Mouse (Mus musculus): ENCODE data around the gene Mdga2. TPM values are rescaled to one million over a fixed set of nuclear protein-coding genes. Genes with fewer than 3 reads are reported as not detected.

Mdga2 gene
- polyA plus RNA-seq, 1 experiment from 2014 or later: 0.60 TPM

- Histone ChIP-seq H3K4me3 (ENCODE audit: low read length) (no peak overlapping the region), H3K27ac (ENCODE audit: low read length) (no peak overlapping the region), H3K4me2 (ENCODE audit: low read depth, low read length) (no peak overlapping the region), H3K27me3 (ENCODE audit: control insufficient read depth, insufficient read depth, low read length) (no peaks in the 10 kb centered on the region), H3K9me3 (replicated peaks; ENCODE audit: control insufficient read depth, low read length) (no peaks in the 10 kb centered on the region), H3K9ac (ENCODE audit: low read length) (no peak overlapping the region), H3K4me1 (ENCODE audit: control insufficient read depth, insufficient read depth, low read length) (no peaks in the 10 kb centered on the region), H3K36me3 (ENCODE audit: control insufficient read depth, insufficient read depth) (no peaks in the 10 kb centered on the region)
- ATAC-seq (replicated peaks; ENCODE audit: extremely low read depth, insufficient read depth, low FRiP score): no peak
Observed at GRCm38 (mm10) chr12:67094414-67094813, 127.9 kb downstream of the Mdga2 start.

GRCm38 (mm10) chr12:67090420-67090965 lies 131.9 kb downstream of the Mdga2 start:
- Histone ChIP-seq H3K9ac (ENCODE audit: low read length) (no peak overlapping the region), H3K4me2 (ENCODE audit: low read depth, low read length) (no peak overlapping the region), H3K4me3 (ENCODE audit: low read length) (no peak overlapping the region), H3K9me3 (replicated peaks; ENCODE audit: control insufficient read depth, low read length) (no peaks in the 10 kb centered on the region), H3K27me3 (ENCODE audit: control insufficient read depth, insufficient read depth, low read length) (no peaks in the 10 kb centered on the region), H3K4me1 (ENCODE audit: control insufficient read depth, insufficient read depth, low read length) (no peaks in the 10 kb centered on the region), H3K27ac (ENCODE audit: low read length) (no peak overlapping the region), H3K36me3 (ENCODE audit: control insufficient read depth, insufficient read depth) (no peaks in the 10 kb centered on the region)
- WGBS: 36% methylated on average over 2 of the region's 2 CpGs
- ATAC-seq (replicated peaks; ENCODE audit: extremely low read depth, insufficient read depth, low FRiP score): no peak

- Histone ChIP-seq H3K27me3 (ENCODE audit: control insufficient read depth, insufficient read depth, low read length) (no peaks in the 10 kb centered on the region), H3K4me1 (ENCODE audit: control insufficient read depth, insufficient read depth, low read length) (no peaks in the 10 kb centered on the region), H3K4me3 (ENCODE audit: low read length) (no peak overlapping the region), H3K36me3 (ENCODE audit: control insufficient read depth, insufficient read depth) (no peaks in the 10 kb centered on the region), H3K9ac (ENCODE audit: low read length) (no peak overlapping the region), H3K4me2 (ENCODE audit: low read depth, low read length) (no peak overlapping the region), H3K9me3 (replicated peaks; ENCODE audit: control insufficient read depth, low read length) (peaks cover 7% of the 10 kb centered on the region), H3K27ac (ENCODE audit: low read length) (no peak overlapping the region)
- peak; percentile 97 for ATAC-seq (replicated peaks; ENCODE audit: extremely low read depth, insufficient read depth, low FRiP score)
- 62% methylated on average over 19 of the region's 19 CpGs for WGBS
Observed at GRCm38 (mm10) chr12:67059136-67060014, 163.0 kb downstream of the Mdga2 start.

- Histone ChIP-seq H3K4me3 (ENCODE audit: low read length) (no peak overlapping the region), H3K4me1 (ENCODE audit: control insufficient read depth, insufficient read depth, low read length) (no peaks in the 10 kb centered on the region), H3K9me3 (replicated peaks; ENCODE audit: control insufficient read depth, low read length) (peaks cover 7% of the 10 kb centered on the region), H3K9ac (ENCODE audit: low read length) (no peak overlapping the region), H3K4me2 (ENCODE audit: low read depth, low read length) (no peak overlapping the region), H3K27me3 (ENCODE audit: control insufficient read depth, insufficient read depth, low read length) (no peaks in the 10 kb centered on the region), H3K36me3 (ENCODE audit: control insufficient read depth, insufficient read depth) (no peaks in the 10 kb centered on the region), H3K27ac (ENCODE audit: low read length) (no peak overlapping the region)
- WGBS: 85% methylated on average over 3 of the region's 3 CpGs
- ATAC-seq (replicated peaks; ENCODE audit: extremely low read depth, insufficient read depth, low FRiP score): no peak
Observed at GRCm38 (mm10) chr12:67056621-67057020, 165.7 kb downstream of the Mdga2 start.

GRCm38 (mm10) chr12:67045099-67045750 lies 177.1 kb downstream of the Mdga2 start:
- H3K4me2 ChIP-seq (ENCODE audit: low read depth, low read length): no peak overlapping the region
- no peak for ATAC-seq (replicated peaks; ENCODE audit: extremely low read depth, insufficient read depth, low FRiP score)
- H3K9me3 ChIP-seq (replicated peaks; ENCODE audit: control insufficient read depth, low read length): no peaks in the 10 kb centered on the region
- H3K9ac ChIP-seq (ENCODE audit: low read length): no peak overlapping the region
- H3K4me1 ChIP-seq (ENCODE audit: control insufficient read depth, insufficient read depth, low read length): no peaks in the 10 kb centered on the region
- H3K4me3 ChIP-seq (ENCODE audit: low read length): no peak overlapping the region
- 76% methylated on average over 8 of the region's 8 CpGs for WGBS
- no peaks in the 10 kb centered on the region for H3K36me3 ChIP-seq (ENCODE audit: control insufficient read depth, insufficient read depth)
- no peaks in the 10 kb centered on the region for H3K27me3 ChIP-seq (ENCODE audit: control insufficient read depth, insufficient read depth, low read length)
- no peak overlapping the region for H3K27ac ChIP-seq (ENCODE audit: low read length)

GRCm38 (mm10) chr12:67041865-67042264 lies 180.5 kb downstream of the Mdga2 start:
- H3K4me1 ChIP-seq (ENCODE audit: control insufficient read depth, insufficient read depth, low read length): no peaks in the 10 kb centered on the region
- H3K4me2 ChIP-seq (ENCODE audit: low read depth, low read length): no peak overlapping the region
- H3K27me3 ChIP-seq (ENCODE audit: control insufficient read depth, insufficient read depth, low read length): no peaks in the 10 kb centered on the region
- no peak overlapping the region for H3K9ac ChIP-seq (ENCODE audit: low read length)
- WGBS: 74% methylated on average over 4 of the region's 4 CpGs
- H3K9me3 ChIP-seq (replicated peaks; ENCODE audit: control insufficient read depth, low read length): no peaks in the 10 kb centered on the region
- H3K4me3 ChIP-seq (ENCODE audit: low read length): no peak overlapping the region
- ATAC-seq (replicated peaks; ENCODE audit: extremely low read depth, insufficient read depth, low FRiP score): no peak
- H3K27ac ChIP-seq (ENCODE audit: low read length): no peak overlapping the region
- H3K36me3 ChIP-seq (ENCODE audit: control insufficient read depth, insufficient read depth): no peaks in the 10 kb centered on the region

- ATAC-seq (replicated peaks; ENCODE audit: extremely low read depth, insufficient read depth, low FRiP score): no peak
- Histone ChIP-seq H3K9ac (ENCODE audit: low read length) (no peak overlapping the region), H3K27ac (ENCODE audit: low read length) (no peak overlapping the region), H3K9me3 (replicated peaks; ENCODE audit: control insufficient read depth, low read length) (no peaks in the 10 kb centered on the region), H3K4me2 (ENCODE audit: low read depth, low read length) (no peak overlapping the region), H3K4me3 (ENCODE audit: low read length) (no peak overlapping the region), H3K27me3 (ENCODE audit: control insufficient read depth, insufficient read depth, low read length) (no peaks in the 10 kb centered on the region), H3K4me1 (ENCODE audit: control insufficient read depth, insufficient read depth, low read length) (no peaks in the 10 kb centered on the region), H3K36me3 (ENCODE audit: control insufficient read depth, insufficient read depth) (no peaks in the 10 kb centered on the region)
- 80% methylated on average over 15 of the region's 15 CpGs for WGBS
Observed at GRCm38 (mm10) chr12:67035509-67036261, 186.7 kb downstream of the Mdga2 start.

- Histone ChIP-seq H3K9me3 (replicated peaks; ENCODE audit: control insufficient read depth, low read length) (no peaks in the 10 kb centered on the region), H3K4me1 (ENCODE audit: control insufficient read depth, insufficient read depth, low read length) (no peaks in the 10 kb centered on the region), H3K9ac (ENCODE audit: low read length) (no peak overlapping the region), H3K4me2 (ENCODE audit: low read depth, low read length) (no peak overlapping the region), H3K27ac (ENCODE audit: low read length) (no peak overlapping the region), H3K27me3 (ENCODE audit: control insufficient read depth, insufficient read depth, low read length) (no peaks in the 10 kb centered on the region), H3K36me3 (ENCODE audit: control insufficient read depth, insufficient read depth) (no peaks in the 10 kb centered on the region), H3K4me3 (ENCODE audit: low read length) (no peak overlapping the region)
- WGBS: 81% methylated on average over 3 of the region's 3 CpGs
- no peak for ATAC-seq (replicated peaks; ENCODE audit: extremely low read depth, insufficient read depth, low FRiP score)
Observed at GRCm38 (mm10) chr12:67017192-67017591, 205.2 kb downstream of the Mdga2 start.

Data from heart, embryonic 16.5 days (tissue).